Mouse (Mus musculus) thymus, adult 2 months (tissue): ENCODE measurements around the gene Ccdc114. TPM values are rescaled to one million over a fixed set of nuclear protein-coding genes. Genes with fewer than 3 reads are reported as not detected.

Experiments
- DNase-seq: peaks from one replicate; pipeline ENCODE4 v3.0.0; 2021
- H3K27ac ChIP-seq: fragments of 200-500 bp; 2 replicates; pipeline ENCODE4 v1.5.1; 2012; ENCODE audit warnings: low read length, control low read depth; ENCODE audit not compliant: control insufficient read depth, insufficient read depth
- H3K27me3 ChIP-seq: fragments of 200-500 bp; 2 replicates; pipeline ENCODE4 v1.6.1; 2012; ENCODE audit warnings: mild to moderate bottlenecking, low read length, moderate library complexity, mixed read lengths; ENCODE audit not compliant: control insufficient read depth, insufficient read depth
- H3K36me3 ChIP-seq: fragments of 200-500 bp; 2 replicates; pipeline ENCODE4 v1.6.1; 2012; ENCODE audit warnings: mild to moderate bottlenecking, low read length, moderate library complexity; ENCODE audit not compliant: control insufficient read depth, insufficient read depth
- H3K4me1 ChIP-seq: fragments of 200-500 bp; replicated peaks from 2 replicates; pipeline ENCODE4 v1.6.1; 2012; ENCODE audit warnings: low read length; ENCODE audit not compliant: control insufficient read depth, insufficient read depth
- H3K4me3 ChIP-seq: fragments of 200-500 bp; 2 replicates; pipeline ENCODE4 v1.5.1; 2012; ENCODE audit warnings: mild to moderate bottlenecking, low read length, control low read depth, moderate library complexity; ENCODE audit not compliant: control insufficient read depth, insufficient read depth
- CTCF ChIP-seq: fragments of 200-500 bp; IDR thresholded peaks from 2 replicates; pipeline ENCODE4 v1.5.1; 2012; ENCODE audit warnings: mild to moderate bottlenecking, control low read depth, low read length, moderate library complexity, borderline replicate concordance; ENCODE audit not compliant: control insufficient read depth, poor library complexity, insufficient read depth; ENCODE audit errors: extremely low read depth
- POLR2A ChIP-seq: fragments of 200-500 bp; IDR thresholded peaks from 2 replicates; pipeline ENCODE4 v1.6.1; 2012; ENCODE audit warnings: mild to moderate bottlenecking, low read length, control low read depth, moderate library complexity; ENCODE audit not compliant: control insufficient read depth, poor library complexity, insufficient read depth; ENCODE audit errors: extremely low read depth
- WGBS: fragments of 180-500 bp; shearing (Covaris S2); methylation state at CpG from one replicate; pipeline ENCODE4 v1.1.7; 2018; 5-methylcytosine and 5-hydroxymethylcytosine counted together
- polyA plus RNA-seq: library from polyadenylated mRNA; depleted of rRNA; stranded (reverse); fragments of >200 nt; gene quantifications from 2 replicates; pipeline ENCODE4 v1.2.3, GENCODE M21; 2012; rRNA removed

Ccdc114 gene
- polyA plus RNA-seq, 1 experiment = 3.7 TPM

DNA sequence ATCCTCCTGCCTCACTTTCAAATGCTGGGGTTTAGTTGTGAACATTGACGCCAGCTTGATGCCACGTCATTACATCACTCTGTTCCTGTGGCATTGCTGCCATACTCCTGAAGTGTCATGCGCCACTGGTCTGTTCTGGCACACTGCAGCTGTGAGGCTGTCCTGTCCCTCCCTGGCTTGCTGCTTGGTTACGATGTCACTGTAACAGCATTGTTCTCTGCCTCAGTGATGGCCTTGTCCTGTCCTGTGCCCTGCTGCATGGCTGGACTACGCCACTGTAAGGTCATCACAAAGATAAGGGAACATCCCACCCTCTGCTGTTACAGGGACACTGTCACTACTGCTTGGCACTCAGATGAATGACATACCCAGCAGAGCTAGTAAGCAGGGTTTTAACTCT is 57.7 kb downstream of the Ccdc114 start:
- Histone ChIP-seq H3K4me3 (no peak overlapping the region), H3K27me3 (no peaks in the 10 kb centered on the region), H3K36me3 (no peaks in the 10 kb centered on the region), H3K4me1 (no peaks in the 10 kb centered on the region), H3K27ac (no peak overlapping the region)
- 84% methylated on average over 5 of the region's 5 CpGs for WGBS
- TF ChIP-seq CTCF = no peak
- TF ChIP-seq POLR2A = no peak
- no peak for DNase-seq

DNA sequence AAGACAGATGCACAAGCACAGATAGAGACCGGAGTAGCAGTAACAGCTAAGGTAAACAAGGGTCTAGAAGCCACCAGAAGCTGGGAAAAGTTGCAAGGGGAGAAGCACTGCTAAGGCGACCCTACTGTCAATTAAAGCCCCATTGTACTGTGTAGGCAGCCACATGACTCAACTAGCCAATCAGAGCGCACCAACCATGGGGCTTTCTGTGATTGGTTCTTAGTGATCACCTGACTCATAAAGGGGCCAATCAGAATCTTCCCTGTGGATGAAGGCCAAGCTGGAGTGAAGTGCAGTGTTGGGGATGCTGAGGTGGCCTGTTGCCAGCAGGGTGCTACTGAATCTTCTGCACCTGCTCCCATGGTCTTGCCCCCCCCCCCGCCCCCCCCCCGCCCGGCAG is 63.0 kb downstream of the Ccdc114 start:
- no peak for DNase-seq
- WGBS = 84% methylated on average over 6 of the region's 6 CpGs
- Histone ChIP-seq H3K27me3 (no peaks in the 10 kb centered on the region), H3K27ac (no peak overlapping the region), H3K36me3 (no peaks in the 10 kb centered on the region), H3K4me3 (no peak overlapping the region), H3K4me1 (no peaks in the 10 kb centered on the region)
- TF ChIP-seq POLR2A (no peak), CTCF (no peak)

DNA sequence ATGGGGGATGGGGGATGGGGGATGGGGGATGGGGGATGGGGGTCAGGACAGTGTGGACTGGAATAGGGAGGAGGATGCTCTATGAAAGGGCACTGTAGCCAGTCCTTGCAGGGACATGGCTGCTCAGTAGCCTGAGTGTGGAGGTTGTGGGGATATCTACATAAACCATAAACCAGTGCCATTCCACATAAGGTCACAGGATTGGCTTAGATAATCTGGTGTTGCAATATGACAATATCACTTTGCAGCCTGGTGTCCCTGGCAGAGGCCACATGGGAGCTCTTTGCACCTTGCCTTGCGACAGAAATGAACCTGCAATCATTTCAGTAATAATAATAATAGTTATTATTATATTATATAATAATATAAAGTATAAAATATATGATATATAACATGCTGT is 64.5 kb downstream of the Ccdc114 start:
- Histone ChIP-seq H3K36me3 (no peaks in the 10 kb centered on the region), H3K4me1 (no peaks in the 10 kb centered on the region), H3K27ac (no peak overlapping the region), H3K27me3 (no peaks in the 10 kb centered on the region), H3K4me3 (no peak overlapping the region)
- WGBS = 88% methylated on average over 1 of the region's 1 CpGs
- no peak for DNase-seq
- TF ChIP-seq POLR2A (no peak), CTCF (no peak)

DNA sequence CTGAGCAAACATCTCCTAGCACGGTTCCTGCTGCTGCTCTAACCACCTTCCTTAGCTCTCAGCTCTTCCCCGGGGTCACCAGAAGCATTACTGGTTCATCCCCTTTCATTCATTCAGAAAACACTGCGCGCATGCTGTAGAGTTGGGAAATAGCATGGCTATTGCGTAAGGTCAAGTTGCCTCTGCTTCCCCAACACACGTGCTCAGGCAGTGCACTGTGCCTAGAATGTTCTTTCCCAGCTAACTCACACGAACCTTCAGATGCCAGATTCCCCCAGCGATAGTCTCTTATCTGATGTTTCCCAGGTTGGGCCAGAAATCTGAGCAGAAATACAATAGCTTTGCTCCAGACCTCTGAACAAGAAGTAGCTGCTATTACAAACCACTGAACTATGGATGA is 68.6 kb downstream of the Ccdc114 start:
- H3K27ac ChIP-seq = no peak overlapping the region
- DNase-seq = no peak
- TF ChIP-seq CTCF (no peak), POLR2A (no peak)
- no peaks in the 10 kb centered on the region for H3K27me3 ChIP-seq
- no peak overlapping the region for H3K4me3 ChIP-seq
- no peaks in the 10 kb centered on the region for H3K4me1 ChIP-seq
- H3K36me3 ChIP-seq = no peaks in the 10 kb centered on the region
- 82% methylated on average over 8 of the region's 8 CpGs for WGBS

Other genes starting within 250 kb of the Ccdc114 start
- 3.9 and 4.2 TPM in 2 replicates for gene Ntn5, start 240.1 kb upstream of the Ccdc114 start, polyA plus RNA-seq
- gene Sec1, start 229.7 kb upstream of the Ccdc114 start, polyA plus RNA-seq = 1.6 and 1.9 TPM in 2 replicates
- 2.2 and 2.7 TPM in 2 replicates for gene Car11, start 224.2 kb upstream of the Ccdc114 start, polyA plus RNA-seq
- 28.2 and 31.3 TPM in 2 replicates for gene Dbp, start 219.0 kb upstream of the Ccdc114 start, polyA plus RNA-seq
- 2,384 and 2,707 TPM in 2 replicates for gene Rpl18, start 208.6 kb upstream of the Ccdc114 start, polyA plus RNA-seq
- gene Sphk2, start 206.1 kb upstream of the Ccdc114 start, polyA plus RNA-seq = 87.4 and 88.1 TPM in 2 replicates
- 1.5 and 1.7 TPM in 2 replicates for gene Fam83e, start 202.9 kb upstream of the Ccdc114 start, polyA plus RNA-seq
- not detected in 2 replicates for gene Spaca4, start 198.3 kb upstream of the Ccdc114 start, polyA plus RNA-seq
- gene Lmtk3, start 140.3 kb upstream of the Ccdc114 start, polyA plus RNA-seq = 0.84 and 1.2 TPM in 2 replicates
- gene Sult2b1, start 139.4 kb upstream of the Ccdc114 start, polyA plus RNA-seq = 3.8 and 3.9 TPM in 2 replicates
- gene Cyth2, start 109.5 kb upstream of the Ccdc114 start, polyA plus RNA-seq = 65.8 and 71.5 TPM in 2 replicates
- gene Kcnj14, start 99.3 kb upstream of the Ccdc114 start, polyA plus RNA-seq = 0.36 and 1.3 TPM in 2 replicates
- gene Grwd1, start 93.1 kb upstream of the Ccdc114 start, polyA plus RNA-seq = 22.4 and 27.7 TPM in 2 replicates
- 199 and 226 TPM in 2 replicates for gene Kdelr1, start 51.3 kb upstream of the Ccdc114 start, polyA plus RNA-seq
- gene Grin2d, start 45.7 kb upstream of the Ccdc114 start, polyA plus RNA-seq = 1.1 and 1.4 TPM in 2 replicates
- gene Syngr4, start 27.4 kb upstream of the Ccdc114 start, polyA plus RNA-seq = 2.7 and 2.9 TPM in 2 replicates
- gene Tmem143, start 27.1 kb upstream of the Ccdc114 start, polyA plus RNA-seq = 50.6 and 52.5 TPM in 2 replicates
- 361 and 365 TPM in 2 replicates for gene Emp3, start 2.7 kb upstream of the Ccdc114 start, polyA plus RNA-seq
- 0.49 and 0.61 TPM in 2 replicates for gene Abcc6, start 106.2 kb downstream of the Ccdc114 start, polyA plus RNA-seq
- gene Nomo1, start 109.6 kb downstream of the Ccdc114 start, polyA plus RNA-seq = 37.4 and 42.4 TPM in 2 replicates
- 3.1 and 12.6 TPM in 2 replicates for gene Kcnj11, start 176.7 kb downstream of the Ccdc114 start, polyA plus RNA-seq